Mouse (Mus musculus) cerebellum, adult 2 months (tissue): Measurements from ENCODE around the gene Tmem184b.

Experiments
- CTCF ChIP-seq: fragments of 200-500 bp; IDR thresholded peaks from 2 replicates; pipeline ENCODE4 v1.5.1; 2011; ENCODE audit warnings: low read depth, mild to moderate bottlenecking, control low read depth, low read length, moderate library complexity, borderline replicate concordance; ENCODE audit not compliant: insufficient read depth
- POLR2A ChIP-seq: fragments of 200-500 bp; IDR thresholded peaks from 2 replicates; pipeline ENCODE4 v1.6.1; 2011; ENCODE audit warnings: low read length, control low read depth, borderline replicate concordance; ENCODE audit not compliant: insufficient read depth

DNA sequence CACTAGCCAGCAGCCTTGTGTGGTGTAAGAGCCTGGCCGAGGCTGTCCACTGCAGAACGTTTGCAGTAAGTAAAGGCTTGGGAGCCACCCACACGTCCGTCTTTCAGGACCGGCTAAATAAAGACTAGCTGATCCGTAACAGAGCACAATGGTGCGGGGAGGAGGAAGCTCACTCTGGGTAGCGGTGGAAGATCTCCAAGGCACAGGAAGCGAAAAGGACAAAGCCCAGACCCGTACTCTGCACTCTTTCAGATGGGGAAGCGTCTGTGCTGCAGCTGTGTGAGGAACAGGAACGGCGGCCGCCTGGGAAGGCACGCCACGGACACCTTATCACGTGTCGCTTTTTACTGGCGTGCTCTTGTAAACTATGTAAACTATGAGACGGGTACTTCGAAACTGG, 29.5 kb upstream of the Tmem184b start:
- no peak for TF ChIP-seq CTCF
- TF ChIP-seq POLR2A, result no peak
